Mouse (Mus musculus) myocyte (in vitro differentiated cells): ENCODE results near the gene Spg21. TPM values are rescaled to one million over a fixed set of nuclear protein-coding genes. Genes with fewer than 3 reads are reported as not detected.

Experiments
- H3K27me3 ChIP-seq: one replicate; pipeline ENCODE4 v1.6.1; 2011; ENCODE audit not compliant: control insufficient read depth, insufficient read depth, insufficient read length
- H3K36me3 ChIP-seq: one replicate; pipeline ENCODE4 v1.6.1; 2011; ENCODE audit not compliant: control insufficient read depth, insufficient read depth
- H3K4me2 ChIP-seq: one replicate; pipeline ENCODE4 v1.6.1; 2011; ENCODE audit warnings: low read depth, control low read depth
- H3K4me3 ChIP-seq: one replicate; pipeline ENCODE4 v1.5.1; 2011; ENCODE audit warnings: mild to moderate bottlenecking, control low read depth, moderate library complexity
- H3K79me2 ChIP-seq: one replicate; pipeline ENCODE4 v1.6.1; 2011; ENCODE audit not compliant: control insufficient read depth, insufficient read depth
- H3ac ChIP-seq: one replicate; pipeline ENCODE4 v1.6.1; 2011; ENCODE audit not compliant: control insufficient read depth, insufficient read length
- CEBPB ChIP-seq: IDR thresholded peaks from 2 replicates; pipeline ENCODE4 v1.6.1; 2011; ENCODE audit warnings: mild to moderate bottlenecking, moderate library complexity; ENCODE audit not compliant: poor library complexity, insufficient read depth, severe bottlenecking
- E2F4 ChIP-seq: IDR thresholded peaks from one replicate; pipeline ENCODE4 v1.6.1; 2011; ENCODE audit warnings: mild to moderate bottlenecking, control low read depth, moderate library complexity; ENCODE audit not compliant: insufficient read depth
- MAX ChIP-seq: IDR thresholded peaks from one replicate; pipeline ENCODE4 v1.6.1; 2011; ENCODE audit warnings: low read depth, mild to moderate bottlenecking, control low read depth
- MYOD1 ChIP-seq, 3 experiments: IDR thresholded peaks; one replicate each; pipeline ENCODE4 v1.6.1; 2011; ENCODE audit warnings: control low read depth in 2 of 3, low read depth in 2 of 3, mild to moderate bottlenecking in 2 of 3, moderate library complexity in 1 of 3; ENCODE audit not compliant: insufficient read length in 2 of 3, control insufficient read depth in 1 of 3
- MYOG ChIP-seq, 3 experiments: IDR thresholded peaks; one replicate each; pipeline ENCODE4 v1.6.1; 2011; ENCODE audit warnings: control low read depth in 2 of 3, low read depth in 2 of 3, mild to moderate bottlenecking in 2 of 3; ENCODE audit not compliant: insufficient read length in 2 of 3, control insufficient read depth in 1 of 3, insufficient read depth in 1 of 3
- POLR2A ChIP-seq: IDR thresholded peaks from one replicate; pipeline ENCODE4 v1.6.1; 2011; ENCODE audit warnings: low read depth, mild to moderate bottlenecking, control low read depth, moderate library complexity; ENCODE audit not compliant: insufficient read length
- POLR2AphosphoS2 ChIP-seq: IDR thresholded peaks from one replicate; pipeline ENCODE4 v1.6.1; 2011; ENCODE audit warnings: low read depth, control low read depth; ENCODE audit not compliant: insufficient read length
- REST ChIP-seq: IDR thresholded peaks from one replicate; pipeline ENCODE4 v1.6.1; 2011; ENCODE audit warnings: mild to moderate bottlenecking, control low read depth, moderate library complexity; ENCODE audit not compliant: insufficient read depth, insufficient read length
- SRF ChIP-seq: IDR thresholded peaks from one replicate; pipeline ENCODE4 v1.6.1; 2011; ENCODE audit warnings: low read depth; ENCODE audit not compliant: control insufficient read depth, insufficient read length
- TCF12 ChIP-seq: IDR thresholded peaks from one replicate; pipeline ENCODE4 v1.6.1; 2011; ENCODE audit warnings: mild to moderate bottlenecking, control low read depth; ENCODE audit not compliant: poor library complexity, insufficient read depth, severe bottlenecking
- TCF3 ChIP-seq: IDR thresholded peaks from one replicate; pipeline ENCODE4 v1.6.1; 2011; ENCODE audit warnings: low read depth, control low read depth; ENCODE audit not compliant: insufficient read length
- USF1 ChIP-seq: IDR thresholded peaks from one replicate; pipeline ENCODE4 v1.6.1; 2011; ENCODE audit warnings: low read depth, mild to moderate bottlenecking, control low read depth, moderate library complexity
- polyA plus RNA-seq: library from polyadenylated mRNA; unstranded; fragments of >200 nt; fragmentation: generic; extraction: Trizol; gene quantifications from one replicate; pipeline ENCODE4 v1.2.1, GENCODE M21; 2012; ENCODE audit warnings: missing spikeins

The Spg21 gene
- polyA plus RNA-seq, 1 experiment, result 101 TPM

- no peaks in the 10 kb centered on the region for H3K36me3 ChIP-seq
- H3K27me3 ChIP-seq, result peaks cover 10% of the 10 kb centered on the region
- no peaks in the 10 kb centered on the region for H3K79me2 ChIP-seq
- TF ChIP-seq USF1 (no peak), MYOD1 (IDR thresholded peaks at IDR 0.05; ENCODE audit: control insufficient read depth in 1 of 3, insufficient read length in 2 of 3, low read depth in 2 of 3) (no peak), TCF12 (no peak), CEBPB (no peak), SRF (no peak), TCF3 (no peak), POLR2A (no peak), MYOG (IDR thresholded peaks at IDR 0.05; ENCODE audit: control insufficient read depth in 1 of 3, insufficient read depth in 1 of 3, insufficient read length in 2 of 3, low read depth in 2 of 3) (no peak), E2F4 (no peak), POLR2AphosphoS2 (no peak), REST (no peak), MAX (no peak)
- no peak overlapping the region for H3ac ChIP-seq
- no peak overlapping the region for H3K4me2 ChIP-seq
- no peak overlapping the region for H3K4me3 ChIP-seq
Observed at GRCm38 (mm10) chr9:65512520-65512919, 51.8 kb downstream of the Spg21 start.

- Histone ChIP-seq H3K27me3 (peaks cover 10% of the 10 kb centered on the region), H3K4me3 (no peak overlapping the region), H3K79me2 (no peaks in the 10 kb centered on the region), H3ac (no peak overlapping the region), H3K36me3 (no peaks in the 10 kb centered on the region), H3K4me2 (no peak overlapping the region)
- TF ChIP-seq TCF12 (no peak), CEBPB (no peak), POLR2AphosphoS2 (no peak), SRF (no peak), POLR2A (no peak), MYOD1 (IDR thresholded peaks at IDR 0.05; ENCODE audit: control insufficient read depth in 1 of 3, insufficient read length in 2 of 3, low read depth in 2 of 3) (no peak), MYOG (IDR thresholded peaks at IDR 0.05; ENCODE audit: control insufficient read depth in 1 of 3, insufficient read depth in 1 of 3, insufficient read length in 2 of 3, low read depth in 2 of 3) (no peak), REST (no peak), MAX (no peak), TCF3 (no peak), USF1 (no peak), E2F4 (no peak)
Observed at GRCm38 (mm10) chr9:65514431-65514830, 53.7 kb downstream of the Spg21 start.

GRCm38 (mm10) chr9:65514851-65515261 lies 54.1 kb downstream of the Spg21 start:
- Histone ChIP-seq H3ac (no peak overlapping the region), H3K4me3 (no peak overlapping the region), H3K27me3 (peaks cover 10% of the 10 kb centered on the region), H3K79me2 (no peaks in the 10 kb centered on the region), H3K4me2 (no peak overlapping the region), H3K36me3 (no peaks in the 10 kb centered on the region)
- TF ChIP-seq TCF3 (no peak), MYOD1 (IDR thresholded peaks at IDR 0.05; ENCODE audit: control insufficient read depth in 1 of 3, insufficient read length in 2 of 3, low read depth in 2 of 3) (no peak), REST (no peak), SRF (no peak)

GRCm38 (mm10) chr9:65519807-65520504 lies 59.2 kb downstream of the Spg21 start, which contains the start of gene Ankdd1a:
TSS of gene Ankdd1a (minus strand) at chr9:65520193.
- Histone ChIP-seq H3K4me3 (no peak within 1 kb of the TSS), H3K36me3 (no peaks in the 10 kb centered on the region), H3K79me2 (no peaks in the 10 kb centered on the region), H3K27me3 (no peaks in the 10 kb centered on the region), H3K4me2 (no peak within 1 kb of the TSS), H3ac (no peak within 1 kb of the TSS)
- no peak for TF ChIP-seq CEBPB
- no peak for TF ChIP-seq POLR2AphosphoS2
- TF ChIP-seq SRF, result no peak
- no peak for TF ChIP-seq E2F4
- no peak for TF ChIP-seq USF1
- no peak for TF ChIP-seq REST
- TF ChIP-seq MYOD1 (IDR thresholded peaks at IDR 0.05; ENCODE audit: control insufficient read depth in 1 of 3, insufficient read length in 2 of 3, low read depth in 2 of 3), result no peak

- H3K27me3 ChIP-seq, result no peaks in the 10 kb centered on the region
- H3K36me3 ChIP-seq, result no peaks in the 10 kb centered on the region
- no peak overlapping the region for H3K4me2 ChIP-seq
- H3K4me3 ChIP-seq, result no peak overlapping the region
- TF ChIP-seq CEBPB (no peak), TCF3 (no peak), E2F4 (no peak), REST (no peak), MAX (no peak), USF1 (no peak), POLR2A (no peak)
- H3ac ChIP-seq, result no peak overlapping the region
- no peaks in the 10 kb centered on the region for H3K79me2 ChIP-seq
Observed at GRCm38 (mm10) chr9:65520505-65520876, 59.7 kb downstream of the Spg21 start.
